Mouse (Mus musculus) NIH3T3 (cell line): ENCODE measurements around the gene Fez1.

Source experiments
- DNase-seq: peaks from one replicate; pipeline ENCODE4 v3.0.0-alpha.2; 2012; ENCODE audit warnings: low read depth

Gene Fez1

DNA sequence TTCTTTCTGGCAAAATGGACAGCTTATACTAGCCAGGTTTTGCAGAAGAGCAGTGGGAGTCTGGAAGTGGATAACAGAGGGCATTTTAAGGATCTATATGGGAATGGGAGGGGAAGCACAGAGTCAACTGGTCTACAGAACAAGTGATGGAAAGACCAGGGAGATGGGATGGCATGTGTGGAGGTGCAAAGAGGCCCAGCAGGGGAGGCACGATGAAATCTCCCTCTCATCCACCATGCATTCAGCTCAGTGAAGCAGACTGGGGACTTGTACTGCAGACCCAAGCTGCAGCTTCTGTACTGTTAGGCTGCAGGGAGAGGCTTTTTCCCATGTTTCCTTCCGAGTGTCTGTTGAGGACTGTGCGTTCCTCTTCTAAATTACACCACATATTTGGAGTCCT, 12.2 kb downstream of the Fez1 start:
- DNase-seq, result no peak

DNA sequence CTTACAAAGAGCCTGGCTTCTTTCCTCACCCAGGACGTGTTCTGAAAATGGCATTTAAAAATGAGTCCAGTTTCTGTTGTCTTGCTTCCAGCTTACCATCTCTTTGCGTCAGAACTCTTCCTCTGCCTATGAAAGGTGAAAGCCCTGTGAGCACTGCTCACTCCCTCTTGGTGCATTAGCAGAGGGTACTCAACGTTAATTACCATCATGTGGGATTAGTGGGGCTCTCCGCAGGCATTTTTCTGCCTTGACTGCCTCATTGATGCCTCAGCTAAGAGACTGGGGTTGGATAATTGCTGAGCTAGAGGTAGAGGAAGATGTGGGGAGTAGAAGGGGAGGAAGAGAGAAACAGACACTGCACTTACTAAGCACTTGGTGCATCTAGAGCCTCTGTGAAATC, 24.7 kb downstream of the Fez1 start:
- no peak for DNase-seq

DNA sequence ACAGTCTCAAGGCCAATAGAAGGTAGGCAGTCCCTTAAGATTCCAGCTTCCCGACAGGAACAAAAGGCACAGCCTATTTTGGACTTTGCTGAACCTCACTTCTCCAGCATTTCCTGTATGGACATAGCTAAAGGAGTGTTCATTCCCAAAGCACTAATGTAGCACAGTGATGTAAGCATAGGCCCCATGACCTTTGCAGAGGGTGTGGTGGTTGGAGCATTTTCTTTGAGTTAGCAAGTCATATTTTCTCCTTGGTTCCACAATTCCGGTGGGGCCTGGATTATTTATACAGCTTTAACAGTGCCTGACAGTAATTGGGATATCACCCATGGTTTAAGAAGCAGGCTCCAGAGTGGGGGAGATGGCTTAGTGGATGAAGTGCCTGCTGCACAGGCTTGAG, 27.0 kb downstream of the Fez1 start:
- DNase-seq, result peak; percentile 63

DNA sequence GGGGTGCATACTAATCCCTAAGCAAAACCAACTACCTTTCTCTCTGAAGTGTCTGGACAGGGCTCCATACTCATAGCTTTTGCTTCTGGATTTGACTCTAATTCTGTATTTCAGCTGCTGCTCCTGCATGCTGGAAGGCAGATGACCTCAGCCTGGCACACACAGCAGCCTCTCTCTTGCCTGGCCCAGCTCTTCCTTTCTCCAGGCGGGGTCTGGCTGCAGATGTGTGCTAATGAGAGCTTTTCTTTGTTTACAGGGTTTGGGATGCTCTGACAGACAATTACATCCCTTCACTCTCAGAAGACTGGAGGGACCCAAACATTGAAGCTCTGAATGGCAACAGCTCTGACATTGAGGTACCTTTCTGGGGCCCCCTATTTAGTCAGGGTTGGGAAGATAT, 28.4 kb downstream of the Fez1 start:
- no peak for DNase-seq

DNA sequence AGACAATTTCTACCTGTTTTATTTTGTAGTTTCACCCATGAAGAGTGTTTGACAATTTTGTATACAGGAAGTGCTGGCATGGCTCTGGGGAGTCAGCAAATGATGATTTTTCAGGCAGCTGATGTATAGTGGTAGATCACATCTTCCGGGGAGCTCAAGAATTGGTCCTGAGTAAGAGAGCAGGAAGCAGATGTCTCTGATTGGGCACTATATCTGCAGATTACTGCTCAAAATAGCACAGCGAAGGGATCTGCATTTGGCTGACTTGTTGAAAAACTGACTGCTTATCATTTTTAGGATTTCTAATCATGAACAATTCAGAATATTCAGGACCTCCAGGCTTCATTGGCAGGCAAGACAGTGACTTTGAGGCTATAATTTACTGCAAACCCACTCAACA, 30.5 kb downstream of the Fez1 start:
- no peak for DNase-seq

DNA sequence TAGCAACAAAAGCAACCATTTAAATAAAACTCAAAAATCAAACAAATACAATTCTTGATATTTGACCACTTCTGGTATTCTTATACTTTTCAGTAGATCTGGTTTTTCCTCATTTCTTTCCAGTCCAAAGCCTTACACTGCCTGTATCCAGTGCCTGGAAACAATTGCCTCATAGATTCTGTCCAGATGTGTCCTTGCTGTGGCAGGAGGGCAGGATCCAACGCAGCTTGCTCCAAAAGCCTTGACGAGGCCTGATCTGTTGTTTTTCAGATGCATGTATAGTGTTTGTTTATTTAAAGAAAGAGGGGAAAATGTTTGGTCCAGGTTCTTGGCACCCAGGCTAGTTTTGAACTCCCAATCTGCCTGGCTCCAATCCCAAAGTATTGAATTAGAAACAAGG, 34.7 kb downstream of the Fez1 start:
- DNase-seq, result peak; percentile 49

DNA sequence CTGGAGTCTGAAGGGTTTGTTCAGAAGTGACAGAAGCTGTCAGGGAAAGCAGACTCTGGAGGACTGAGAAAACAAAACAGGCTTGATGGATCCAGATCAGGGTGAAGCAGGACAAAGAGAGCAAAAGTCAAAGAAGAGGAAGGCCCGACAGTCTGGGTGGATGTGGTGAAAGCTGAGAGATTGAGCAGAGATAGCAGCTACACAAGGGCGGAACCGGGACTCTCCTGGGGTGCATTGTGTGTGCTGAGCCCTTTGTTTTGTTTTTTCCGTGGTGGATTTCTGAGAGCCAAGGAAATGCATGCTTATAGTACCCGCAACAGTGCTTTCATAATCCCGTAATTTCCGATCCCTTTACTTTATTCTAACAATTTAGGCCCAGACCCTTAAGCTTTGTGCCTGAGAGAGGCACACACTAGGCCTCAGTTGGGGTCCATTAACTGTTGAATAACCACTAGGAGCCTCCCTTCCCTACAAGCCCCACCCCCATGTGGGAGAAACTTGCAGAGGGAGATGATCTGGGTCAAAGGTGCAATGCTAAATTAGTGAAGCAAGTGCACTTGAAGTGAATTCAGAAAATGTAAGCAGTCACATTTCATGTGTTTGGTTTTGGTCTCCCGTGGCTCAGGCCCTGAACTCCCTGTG, 35.9 kb downstream of the Fez1 start:
- no peak for DNase-seq

DNA sequence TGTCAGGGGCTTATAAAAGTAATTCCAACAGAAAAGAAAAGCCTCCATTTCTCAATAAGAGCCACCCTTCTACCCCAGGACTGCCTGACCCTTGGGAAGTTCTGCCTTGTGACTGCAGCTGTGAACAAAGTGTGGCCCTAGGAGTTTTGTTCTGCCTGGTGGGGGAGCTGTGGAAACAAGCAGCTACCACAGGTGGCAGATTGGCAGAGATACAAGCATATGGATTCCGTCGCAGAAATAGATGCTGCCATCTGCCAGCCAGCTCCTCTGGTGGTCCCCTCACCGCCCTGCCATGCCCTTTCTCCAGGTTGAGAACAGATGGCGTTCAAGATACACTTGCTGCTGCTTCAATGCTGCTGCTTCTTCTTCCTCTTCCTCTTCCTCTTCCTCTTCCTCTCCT, 37.0 kb downstream of the Fez1 start:
- DNase-seq, result no peak

DNA sequence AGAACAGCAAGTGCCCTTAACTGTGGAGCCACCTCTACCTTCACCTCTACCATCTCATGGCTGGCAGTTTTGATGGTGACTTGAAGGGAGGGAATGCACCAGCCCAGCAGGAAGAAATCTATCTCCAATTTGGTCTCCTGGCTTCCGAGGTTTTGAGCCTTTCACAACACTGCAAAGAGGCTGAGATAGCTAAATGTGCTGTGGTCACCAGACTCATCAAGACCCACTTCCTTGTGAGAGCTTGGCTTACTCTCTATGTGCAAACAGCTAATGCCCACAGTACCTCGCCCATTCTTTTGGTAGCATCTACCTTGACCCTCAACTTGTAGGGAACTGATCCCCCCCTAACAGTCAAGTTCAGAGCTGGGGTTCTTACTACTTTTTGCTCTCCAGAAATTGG, 40.9 kb downstream of the Fez1 start:
- no peak for DNase-seq

DNA sequence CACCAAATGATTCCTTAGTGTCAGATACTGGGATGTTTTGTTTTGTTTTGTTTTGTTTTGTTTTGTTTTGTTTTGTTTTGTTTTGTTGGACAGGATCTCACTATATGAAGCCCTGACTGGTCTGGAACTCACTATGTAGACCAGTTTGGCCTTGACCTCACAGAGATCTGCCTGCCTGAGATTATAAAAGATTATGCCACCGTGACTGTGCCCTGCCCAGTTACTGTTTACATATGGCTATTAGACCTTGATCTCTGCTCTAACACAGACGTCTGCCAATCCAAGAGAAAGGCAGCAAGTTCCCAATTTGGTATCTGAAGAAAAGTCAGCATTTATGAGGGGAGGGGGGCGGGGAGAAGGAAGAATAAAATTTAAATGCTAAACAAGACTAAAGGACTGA, 42.0 kb downstream of the Fez1 start:
- DNase-seq, result no peak

DNA sequence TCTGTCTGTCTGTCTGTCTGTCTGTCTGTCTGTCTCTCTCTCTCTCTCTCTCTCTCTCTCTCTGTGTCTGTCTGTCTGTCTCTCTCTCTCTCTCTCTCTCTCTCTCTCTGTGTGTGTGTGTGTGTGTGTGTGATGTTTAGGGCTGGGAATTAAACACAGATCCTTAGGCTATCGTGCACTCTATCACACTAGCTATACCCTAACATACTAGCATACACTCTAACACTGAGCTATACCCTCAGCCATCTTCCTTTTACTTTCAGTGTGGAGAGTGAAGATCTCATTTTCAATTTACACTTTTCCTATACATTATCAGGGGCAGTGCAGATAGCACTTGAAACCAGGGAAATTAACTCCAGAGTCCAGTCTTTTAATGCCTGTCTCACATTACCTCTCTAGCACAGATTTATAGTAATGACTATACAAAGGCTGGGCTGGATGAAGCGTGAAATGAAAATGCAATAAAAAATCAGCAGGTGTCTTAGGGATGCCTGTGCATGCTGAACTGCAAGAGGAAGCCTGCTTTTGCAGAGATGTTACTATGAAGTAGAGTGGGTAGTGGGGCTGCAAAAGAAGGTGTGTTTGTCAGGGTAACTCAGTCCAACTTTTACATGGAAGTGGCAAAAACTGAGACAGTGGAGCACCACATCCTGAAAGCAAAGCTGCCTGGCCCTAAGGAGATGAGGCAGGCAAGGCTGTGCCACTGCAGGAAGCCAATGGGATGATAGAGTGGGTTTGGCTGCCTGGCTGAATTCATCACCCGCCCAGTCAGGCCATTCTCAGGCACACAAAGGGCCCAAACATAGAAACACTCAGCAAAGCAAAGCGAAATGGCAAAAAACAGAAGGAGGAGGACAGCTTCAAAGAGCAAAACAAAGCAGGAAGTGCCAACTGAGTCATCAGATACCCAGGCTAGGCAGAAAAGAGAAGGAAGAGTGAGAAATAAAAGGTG, 43.5 kb downstream of the Fez1 start:
- DNase-seq, result peak; percentile 27

DNA sequence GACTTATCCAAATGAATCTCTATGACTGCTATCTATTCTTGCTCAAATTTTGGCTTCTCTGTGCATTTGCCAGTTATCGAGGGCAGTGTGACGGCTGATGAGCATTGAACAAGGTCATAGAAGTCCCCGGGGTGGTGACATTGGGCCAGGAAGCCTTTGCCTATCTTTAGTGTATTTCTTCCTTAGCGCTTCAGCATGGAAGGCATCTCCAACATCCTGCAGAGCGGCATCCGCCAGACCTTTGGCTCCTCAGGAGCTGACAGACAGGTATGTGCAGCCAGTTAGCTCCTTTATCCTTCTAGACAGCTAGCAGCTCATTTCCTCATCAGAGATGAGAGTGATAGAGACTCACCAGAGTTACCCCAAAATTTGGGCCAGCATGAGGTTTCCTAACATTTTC, 47.0 kb downstream of the Fez1 start:
- DNase-seq, result no peak

DNA sequence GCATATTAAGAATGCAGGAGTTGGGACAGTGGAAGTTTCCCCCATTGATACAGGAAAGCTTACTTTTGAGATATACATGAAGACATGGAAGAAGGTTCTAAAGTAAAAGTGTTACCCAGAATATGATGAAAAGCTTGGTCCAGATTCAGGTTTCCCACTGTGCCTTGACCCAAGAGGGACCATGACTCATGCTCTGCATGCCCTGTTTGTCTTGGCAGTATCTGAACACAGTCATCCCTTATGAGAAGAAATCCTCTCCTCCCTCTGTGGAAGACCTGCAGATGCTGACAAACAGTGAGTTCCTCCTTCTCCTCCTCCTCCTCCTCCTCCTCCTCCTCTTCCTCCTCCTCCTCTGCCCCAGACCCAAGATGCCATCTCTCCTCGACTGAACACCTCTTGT, 48.6 kb downstream of the Fez1 start:
- DNase-seq, result peak; percentile 75

DNA sequence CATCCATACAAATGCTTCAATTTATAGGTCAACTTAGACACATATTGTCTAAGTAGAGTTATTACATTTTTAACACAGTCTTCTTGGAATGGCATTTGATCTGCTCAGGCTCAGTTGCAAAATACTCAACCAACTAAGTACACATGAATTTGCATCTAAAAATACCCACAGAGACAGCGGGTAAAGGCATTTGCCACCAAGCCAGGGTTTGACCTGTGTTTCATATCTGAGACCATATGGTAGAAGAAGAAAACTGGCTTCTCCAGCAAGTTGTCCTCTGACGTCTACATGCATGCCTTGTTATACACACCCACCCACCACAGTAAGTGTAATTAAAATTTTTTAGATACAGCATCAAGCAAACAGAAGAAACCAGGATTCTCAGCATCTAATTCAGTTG, 52.1 kb downstream of the Fez1 start:
- no peak for DNase-seq

DNA sequence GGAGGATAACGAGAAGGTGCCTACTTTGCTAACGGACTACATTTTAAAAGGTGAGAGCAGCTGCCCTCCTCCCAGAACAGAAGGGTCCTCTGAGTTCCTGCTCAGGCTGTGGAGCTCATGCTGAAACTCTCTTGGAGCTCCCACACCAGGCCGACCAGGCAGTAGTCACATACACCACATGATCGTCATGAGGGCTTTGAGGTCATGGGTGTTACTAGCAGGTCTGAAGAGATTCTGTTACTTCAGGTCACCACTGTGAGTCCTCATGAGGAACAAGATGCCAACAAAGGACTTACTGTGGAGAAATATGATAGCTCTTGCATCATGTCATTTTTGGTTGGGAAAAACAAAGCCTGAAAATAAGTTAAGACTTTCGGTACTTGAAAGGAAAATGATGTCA, 54.6 kb downstream of the Fez1 start:
- no peak for DNase-seq

DNA sequence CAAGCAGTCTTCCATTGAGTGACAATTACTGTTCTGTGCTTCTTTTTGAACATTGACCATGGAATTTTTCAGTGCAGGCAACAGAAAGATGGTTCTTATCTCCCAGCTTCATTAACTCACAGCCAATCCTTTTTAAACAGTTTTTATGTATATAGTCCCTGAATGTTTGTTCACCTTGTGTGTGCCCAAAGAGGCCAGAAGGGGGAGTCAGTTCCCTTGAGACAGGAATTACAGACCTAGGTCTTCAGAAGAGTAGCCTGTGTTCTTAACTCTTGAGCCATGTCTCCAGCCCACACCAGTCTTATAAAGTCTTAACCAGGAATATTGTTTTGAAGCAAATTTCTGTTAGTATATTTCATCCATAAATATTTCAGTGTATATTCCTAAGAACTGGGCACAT, 55.1 kb downstream of the Fez1 start:
- no peak for DNase-seq

DNA sequence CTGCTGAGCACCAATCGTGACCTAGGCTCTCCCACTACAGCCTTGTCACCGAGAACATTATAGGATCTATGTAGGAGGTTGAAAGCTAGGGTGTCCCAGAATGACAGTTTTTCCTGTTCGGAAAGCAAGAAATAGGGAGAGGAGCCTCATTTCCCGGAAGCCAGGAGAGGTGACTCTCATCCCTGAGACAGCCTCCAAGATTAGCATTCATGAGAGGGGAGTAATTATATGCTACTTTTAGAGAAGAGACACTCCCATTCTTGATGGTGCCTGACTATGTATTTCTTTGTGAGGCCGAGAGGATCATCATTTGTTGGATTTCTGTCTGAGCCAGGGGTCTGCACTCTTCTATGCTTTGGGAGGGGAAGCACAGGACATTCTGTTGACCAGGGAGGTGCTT, 60.0 kb downstream of the Fez1 start:
- DNase-seq, result no peak

DNA sequence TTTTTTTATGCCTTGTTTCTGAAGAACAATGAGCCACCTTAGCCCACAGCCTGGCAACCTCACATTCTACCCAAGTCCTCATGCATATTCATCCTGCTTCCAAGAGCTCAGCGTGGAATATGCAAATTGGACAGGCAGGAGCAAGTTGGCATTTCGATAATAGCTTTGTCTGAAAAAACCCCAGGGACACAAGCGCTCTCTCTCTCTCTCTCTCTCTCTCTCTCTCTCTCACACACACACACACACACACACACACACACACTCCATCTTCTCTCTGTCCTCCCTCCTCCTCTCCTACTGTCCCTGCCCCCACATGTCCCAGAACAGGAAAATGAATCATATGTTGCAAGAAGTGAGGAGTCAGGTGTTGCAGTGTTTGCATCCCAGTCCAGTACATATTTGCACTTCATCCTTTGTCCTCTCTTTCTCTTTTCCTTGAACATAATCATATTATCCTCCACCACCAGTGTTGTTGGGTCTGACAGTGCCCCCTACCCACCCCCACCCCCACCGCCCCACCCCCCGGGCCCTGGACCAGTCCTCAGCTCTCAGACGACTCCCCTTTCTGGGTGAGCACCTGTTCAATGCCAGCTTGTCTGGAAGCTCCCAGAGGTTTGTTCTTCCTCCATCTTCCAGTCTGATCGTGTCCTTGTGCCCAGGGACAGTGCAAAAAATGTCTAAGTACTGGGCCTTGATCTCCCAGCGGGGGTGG, 60.5 kb downstream of the Fez1 start:
- DNase-seq, result no peak

DNA sequence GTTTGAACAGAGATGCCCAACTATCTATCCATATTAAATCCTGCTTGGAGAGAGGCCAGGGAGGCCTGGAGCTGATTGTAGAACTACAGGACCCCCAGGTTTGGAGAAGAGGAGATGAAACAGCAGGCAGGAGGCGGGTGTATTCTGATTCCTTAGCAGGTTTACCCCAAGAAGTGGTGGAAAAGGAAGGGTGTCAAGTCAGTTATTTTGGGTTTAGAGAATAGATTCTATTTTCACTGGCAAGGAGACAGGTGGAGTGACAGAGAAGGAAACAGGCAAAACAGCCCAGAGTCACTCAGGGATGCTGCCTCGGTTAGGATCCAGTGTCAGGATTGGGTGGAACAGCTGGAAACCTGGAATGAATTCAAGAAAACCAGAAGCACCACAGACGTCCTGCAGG, 61.9 kb downstream of the Fez1 start:
- DNase-seq, result no peak

DNA sequence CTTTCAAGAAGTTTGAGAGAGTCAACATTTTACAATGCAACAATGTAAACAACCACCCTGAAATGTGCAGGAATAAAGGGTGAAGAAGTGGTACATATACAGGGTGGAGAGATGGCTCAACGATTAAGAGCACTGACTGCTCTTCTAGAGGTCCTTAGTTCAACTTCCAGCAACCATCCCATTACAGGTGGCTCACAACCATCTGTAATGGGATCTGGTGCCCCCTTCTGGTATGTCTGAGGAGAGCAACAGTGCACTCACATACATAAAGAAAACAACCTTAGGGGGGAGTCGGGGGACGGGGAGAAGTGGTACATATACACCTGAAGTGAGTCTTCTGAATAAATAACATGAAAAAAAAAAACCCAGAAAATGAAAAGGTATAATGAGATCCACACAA, 63.6 kb downstream of the Fez1 start:
- DNase-seq, result peak; percentile 62

DNA sequence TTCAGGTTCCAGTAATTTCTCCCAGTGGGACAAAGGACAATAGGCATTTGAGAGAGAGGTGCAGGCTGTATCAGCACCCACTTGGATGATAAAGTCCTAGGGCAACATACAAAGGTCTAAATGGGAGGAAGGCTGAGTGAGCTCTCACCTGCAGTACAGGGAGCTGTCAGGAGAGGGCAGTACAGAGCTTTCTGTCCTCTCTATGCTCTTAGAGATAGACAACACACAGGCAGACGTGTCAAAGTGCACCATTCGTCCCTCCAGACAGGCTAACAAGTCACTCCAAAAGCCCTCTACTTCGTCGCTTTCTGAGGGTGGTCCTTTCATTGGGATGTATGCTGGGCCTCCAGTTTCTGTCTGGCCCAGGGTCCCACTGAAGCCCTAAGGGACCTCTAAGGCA, 68.9 kb downstream of the Fez1 start:
- DNase-seq, result peak; percentile 53

DNA sequence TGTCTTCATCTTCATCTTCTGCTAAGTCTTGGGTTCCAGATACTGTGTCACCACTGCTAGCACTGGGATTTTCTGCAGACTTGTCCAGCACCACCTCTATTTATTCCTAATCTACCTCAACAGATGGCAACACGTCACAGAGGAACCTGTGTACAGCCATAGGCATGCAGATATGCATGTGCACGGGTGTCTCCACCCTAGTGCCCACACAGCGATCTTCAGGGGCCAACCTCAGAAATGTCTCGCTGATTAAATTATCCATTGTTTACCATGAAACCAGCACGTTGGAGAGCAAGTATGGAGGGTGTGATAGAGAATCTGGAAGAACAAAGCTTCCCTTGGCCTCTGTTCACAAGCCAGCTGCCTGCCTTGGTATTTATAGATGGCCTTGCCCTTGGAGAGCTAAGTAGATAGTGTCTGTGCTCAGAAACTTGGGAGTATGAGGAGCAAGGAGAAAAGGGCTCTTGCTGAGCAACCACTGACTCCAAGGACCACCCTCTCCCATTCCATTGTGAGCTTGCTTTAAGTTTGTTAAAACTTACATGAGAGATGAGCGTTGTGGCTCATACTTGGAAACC, 71.8 kb downstream of the Fez1 start:
- DNase-seq, result no peak

DNA sequence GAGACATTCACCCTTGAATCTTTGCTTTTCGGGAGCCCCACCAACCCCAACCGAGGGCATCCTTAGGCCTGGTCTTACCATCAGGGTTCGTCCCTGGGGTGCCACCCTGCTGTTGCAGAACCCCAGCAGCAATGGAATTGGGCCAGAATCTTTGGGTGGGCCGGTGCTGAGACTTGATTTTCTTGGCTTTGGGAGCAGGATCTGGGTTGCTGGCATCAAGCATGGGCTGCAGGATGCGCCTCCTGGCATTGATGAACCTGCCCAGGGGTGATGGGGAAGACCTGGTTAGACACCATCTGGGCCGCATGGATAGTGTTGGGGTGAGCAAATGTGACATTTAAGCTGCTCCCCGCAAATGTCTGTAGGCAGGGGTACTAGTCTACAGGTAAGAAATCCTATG, 72.6 kb downstream of the Fez1 start:
- DNase-seq, result no peak
